Mouse (Mus musculus) CH12.LX (cell line): ENCODE results near the gene Gldc. TPM values are rescaled to one million over a fixed set of nuclear protein-coding genes. Genes with fewer than 3 reads are reported as not detected.

Experiments used
- DNase-seq: peaks from one replicate; pipeline ENCODE4 v3.0.0-alpha.2; 2013; ENCODE audit errors: extremely low read depth
- H3K27ac ChIP-seq: 2 replicates; pipeline ENCODE4 v1.5.1; 2012; ENCODE audit warnings: low read depth, mild to moderate bottlenecking, control low read depth, moderate library complexity; ENCODE audit not compliant: insufficient read depth
- H3K27me3 ChIP-seq: replicated peaks from 2 replicates; pipeline ENCODE3; 2012; ENCODE audit warnings: inconsistent platforms
- H3K36me3 ChIP-seq, 2 experiments: replicated peaks in 1 of 2; 2 replicates each; pipeline versions ENCODE3 to v1.6.1; 2012; ENCODE audit warnings: inconsistent platforms in 1 of 2, low read length in 1 of 2, mild to moderate bottlenecking in 1 of 2, mixed read lengths in 1 of 2, moderate library complexity in 1 of 2; ENCODE audit not compliant: control insufficient read depth in 1 of 2, insufficient read depth in 1 of 2
- H3K4me1 ChIP-seq, 2 experiments: 2 replicates each; pipeline ENCODE4 v1.6.1; 2012; ENCODE audit warnings: inconsistent platforms in 1 of 2, moderate library complexity in 1 of 2; ENCODE audit not compliant: insufficient read depth in 2 of 2, control insufficient read depth in 1 of 2
- H3K4me2 ChIP-seq: 2 replicates; pipeline ENCODE4 v1.6.1; 2012; ENCODE audit warnings: low read depth, mild to moderate bottlenecking, control low read depth; ENCODE audit not compliant: poor library complexity, insufficient read depth, severe bottlenecking
- H3K4me3 ChIP-seq, 3 experiments: fragments of 150-350 bp in 1 of 3; sonication (generic) in 1 of 3; replicated peaks in 1 of 3; 2 replicates each; pipeline versions ENCODE3 to v1.5.1; 2011 to 2012; ENCODE audit warnings: low read depth in 2 of 3, low read length in 2 of 3, mild to moderate bottlenecking in 2 of 3, moderate library complexity in 2 of 3, control low read depth in 1 of 3, improper control_type of control experiment in 1 of 3, inconsistent platforms in 1 of 3, mixed read lengths in 1 of 3; ENCODE audit not compliant: poor library complexity in 1 of 3
- H3K79me2 ChIP-seq: replicated peaks from 2 replicates; pipeline ENCODE4 v1.6.1; 2012; ENCODE audit warnings: mild to moderate bottlenecking, moderate library complexity; ENCODE audit not compliant: control insufficient read depth, poor library complexity, insufficient read depth, severe bottlenecking; ENCODE audit errors: extremely low read depth
- H3K9ac ChIP-seq: 2 replicates; pipeline ENCODE4 v1.6.1; 2012; ENCODE audit warnings: low read depth, mild to moderate bottlenecking, control low read depth, moderate library complexity; ENCODE audit not compliant: insufficient read depth
- H3K9me3 ChIP-seq: replicated peaks from 2 replicates; pipeline ENCODE3; 2012; ENCODE audit warnings: low read length, inconsistent platforms, mixed read lengths
- CHD2 ChIP-seq: IDR thresholded peaks from 2 replicates; pipeline ENCODE4 v1.6.1; 2011; ENCODE audit warnings: low read length, improper control_type of control experiment
- CTCF ChIP-seq, 2 experiments: IDR thresholded peaks in 1 of 2; conservative IDR thresholded peaks in 1 of 2; 2 replicates each; pipeline ENCODE4 v1.5.1; 2011 to 2012; ENCODE audit warnings: low read depth in 2 of 2, low read length in 2 of 2, improper control_type of control experiment in 1 of 2, inconsistent platforms in 1 of 2, mild to moderate bottlenecking in 1 of 2, moderate library complexity in 1 of 2
- ELF1 ChIP-seq: IDR thresholded peaks from 2 replicates; pipeline ENCODE4 v1.6.1; 2014; ENCODE audit warnings: low read depth, mild to moderate bottlenecking, inconsistent platforms, low read length, improper control_type of control experiment
- EP300 ChIP-seq: IDR thresholded peaks from 2 replicates; pipeline ENCODE4 v1.6.1; 2011; ENCODE audit warnings: low read length, improper control_type of control experiment
- MYC ChIP-seq: IDR thresholded peaks from 2 replicates; pipeline ENCODE4 v1.6.1; 2011; ENCODE audit warnings: low read depth, mild to moderate bottlenecking, improper control_type of control experiment, low read length
- UBTF ChIP-seq: IDR thresholded peaks from 2 replicates; pipeline ENCODE4 v1.6.1; 2012; ENCODE audit warnings: low read depth, mild to moderate bottlenecking, inconsistent platforms, low read length, improper control_type of control experiment, moderate library complexity
- ZC3H11A ChIP-seq: IDR thresholded peaks from 2 replicates; pipeline ENCODE4 v1.6.1; 2012; ENCODE audit warnings: low read depth, mild to moderate bottlenecking, inconsistent platforms, low read length, improper control_type of control experiment
- ZKSCAN1 ChIP-seq: IDR thresholded peaks from 2 replicates; pipeline ENCODE4 v1.6.1; 2012; ENCODE audit warnings: low read depth, inconsistent platforms, low read length, improper control_type of control experiment, borderline replicate concordance
- ZMIZ1 ChIP-seq: IDR thresholded peaks from 2 replicates; pipeline ENCODE4 v1.6.1; 2012; ENCODE audit warnings: low read depth, mild to moderate bottlenecking, inconsistent platforms, low read length, improper control_type of control experiment
- dilution Hi-C: fragments of 300-500 bp; cut with MboI; formaldehyde crosslinking; loops from 2 replicates; pipeline ENCODE4 v1.14.3; 2020; ENCODE audit warnings: low sequenced_read_pairs; ENCODE audit not compliant: extremely low pct_unique_long_range_greater_than_20kb, extremely low pct_ligation_motif_present
- in situ Hi-C: fragments of 300-500 bp; cut with MboI; formaldehyde crosslinking; loops from 3 replicates; pipeline ENCODE4 v1.14.3; 2019; ENCODE audit warnings: low sequenced_read_pairs, low pct_ligation_motif_present, low pct_unique_long_range_greater_than_20kb, mixed read lengths
- polyA plus RNA-seq: library from polyadenylated mRNA; unstranded; fragments of >175 nt; gene quantifications from 2 replicates; pipeline ENCODE4 v1.2.1, GENCODE M21; 2012; ENCODE audit warnings: low read depth; ENCODE audit not compliant: insufficient read length
- total RNA-seq, 2 experiments: library from RNA; depleted of rRNA; stranded (reverse); fragments of 300-350 nt in 1 of 2; fragments of >200 nt in 1 of 2; gene quantifications; 2 replicates each; pipeline ENCODE4 v1.2.3; 2012 to 2014

The Gldc gene
- total and polyA plus RNA-seq, 3 experiments = 0.30 to 1.8 (median 0.64) TPM

GRCm38 (mm10) chr19:30051479-30051878, 123.8 kb downstream of the Gldc start:
- dilution Hi-C loops = no loop called here
- no peak for TF ChIP-seq CHD2
- TF ChIP-seq UBTF = no peak
- no peak for TF ChIP-seq MYC
- no peak for TF ChIP-seq ELF1
- TF ChIP-seq ZC3H11A = no peak
- no peaks in the 10 kb centered on the region for H3K27me3 ChIP-seq
- H3K9ac ChIP-seq = no peak overlapping the region
- DNase-seq = no peak
- H3K4me3 ChIP-seq = no peak overlapping the region
- H3K79me2 ChIP-seq = peaks cover 3% of the 10 kb centered on the region
- H3K4me2 ChIP-seq = no peak overlapping the region
- H3K36me3 ChIP-seq = peaks cover 5 to 52% of the 10 kb centered on the region in 2 experiments
- peaks cover 0 to 4% of the 10 kb centered on the region in 2 experiments; a peak in 1 of 4 replicates for H3K4me1 ChIP-seq
- no peak overlapping the region for H3K27ac ChIP-seq
- peaks cover 2% of the 10 kb centered on the region for H3K9me3 ChIP-seq
- in situ Hi-C loops = no loop called here

- in situ Hi-C loops = no loop called here
- Histone ChIP-seq H3K4me2 (no peak overlapping the region), H3K4me1 (peaks cover 0 to 4% of the 10 kb centered on the region in 2 experiments; a peak in 1 of 4 replicates), H3K27ac (no peak overlapping the region), H3K79me2 (peaks cover 3% of the 10 kb centered on the region), H3K9me3 (peaks cover 2% of the 10 kb centered on the region), H3K9ac (no peak overlapping the region), H3K4me3 (no peak overlapping the region), H3K27me3 (no peaks in the 10 kb centered on the region), H3K36me3 (peaks cover 5 to 54% of the 10 kb centered on the region in 2 experiments)
- TF ChIP-seq ZKSCAN1 (no peak), ZC3H11A (no peak), UBTF (no peak), CTCF (conservative IDR thresholded peaks at IDR 0.05 in 1 of 2, IDR thresholded peaks at IDR 0.05 in 1 of 2; ENCODE audit: low read depth in 2 of 2, low read length in 2 of 2) (no peak), EP300 (no peak), ZMIZ1 (no peak)
- DNase-seq = no peak
- dilution Hi-C loops = no loop called here
These were observed 124.6 kb downstream of the Gldc start for GRCm38 (mm10) chr19:30050584-30050983.

Other genes with a start within 250 kb of the Gldc start
- not detected in 2 replicates for gene Trpd52l3, start 171.6 kb downstream of the Gldc start, total RNA-seq (2012; rRNA removed)
- gene Trpd52l3, start 171.6 kb downstream of the Gldc start, total RNA-seq (2014; rRNA removed) = not detected in 2 replicates
- not detected in 2 replicates for gene Trpd52l3, start 171.6 kb downstream of the Gldc start, polyA plus RNA-seq
- 26.7 and 29.0 TPM in 2 replicates for gene Uhrf2, start 144.9 kb downstream of the Gldc start, total RNA-seq (2012; rRNA removed)
- 66.3 and 71.4 TPM in 2 replicates for gene Uhrf2, start 144.9 kb downstream of the Gldc start, total RNA-seq (2014; rRNA removed)
- 34.0 and 34.1 TPM in 2 replicates for gene Uhrf2, start 144.9 kb downstream of the Gldc start, polyA plus RNA-seq
- gene Mbl2, start 57.5 kb upstream of the Gldc start, total RNA-seq (2012; rRNA removed) = not detected in 2 replicates
- gene Mbl2, start 57.5 kb upstream of the Gldc start, total RNA-seq (2014; rRNA removed) = not detected in 2 replicates
- gene Mbl2, start 57.5 kb upstream of the Gldc start, polyA plus RNA-seq = not detected in 2 replicates